Mouse (Mus musculus) CH12.LX (cell line): ENCODE results near the gene Tbc1d22a.

Experiments
- CTCF ChIP-seq, 2 experiments: IDR thresholded peaks in 1 of 2; conservative IDR thresholded peaks in 1 of 2; 2 replicates each; pipeline ENCODE4 v1.5.1; 2011 to 2012; ENCODE audit warnings: low read depth in 2 of 2, low read length in 2 of 2, improper control_type of control experiment in 1 of 2, inconsistent platforms in 1 of 2, mild to moderate bottlenecking in 1 of 2, moderate library complexity in 1 of 2
- ELF1 ChIP-seq: IDR thresholded peaks from 2 replicates; pipeline ENCODE4 v1.6.1; 2014; ENCODE audit warnings: low read depth, mild to moderate bottlenecking, inconsistent platforms, low read length, improper control_type of control experiment
- MAX ChIP-seq: IDR thresholded peaks from 2 replicates; pipeline ENCODE4 v1.6.1; 2011; ENCODE audit warnings: low read length, improper control_type of control experiment
- MAZ ChIP-seq: IDR thresholded peaks from 2 replicates; pipeline ENCODE4 v1.6.1; 2012; ENCODE audit warnings: low read depth, mild to moderate bottlenecking, inconsistent platforms, low read length, improper control_type of control experiment, moderate library complexity
- POLR2A ChIP-seq: IDR thresholded peaks from 2 replicates; pipeline ENCODE4 v1.6.1; 2011; ENCODE audit warnings: low read depth, mild to moderate bottlenecking, improper control_type of control experiment, low read length
- ZNF384 ChIP-seq: IDR thresholded peaks from 2 replicates; pipeline ENCODE4 v1.6.1; 2012; ENCODE audit warnings: low read depth, low read length, improper control_type of control experiment, inconsistent platforms

DNA sequence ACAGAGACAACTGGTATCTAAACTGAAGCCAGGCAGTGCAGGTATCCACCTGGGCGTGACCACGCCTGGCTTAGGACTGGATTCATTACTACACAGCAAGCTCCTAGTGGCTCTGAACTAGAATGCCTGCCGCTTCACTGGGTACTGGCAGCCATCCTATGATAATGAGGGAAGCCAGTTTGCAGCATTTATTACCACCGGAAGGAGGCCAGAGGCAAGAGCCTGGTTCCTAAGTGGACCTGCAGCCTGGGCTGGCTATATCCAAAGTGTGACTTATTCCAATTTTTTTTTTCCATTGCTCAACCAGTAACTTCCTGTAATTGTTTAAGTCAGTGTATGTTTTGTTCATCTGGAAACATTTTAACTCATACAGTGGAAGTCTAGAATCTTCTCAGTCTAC, 7.9 kb upstream of the Tbc1d22a start:
- no peak for TF ChIP-seq MAX
- TF ChIP-seq ZNF384, result no peak
- no peak for TF ChIP-seq CTCF (conservative IDR thresholded peaks at IDR 0.05 in 1 of 2, IDR thresholded peaks at IDR 0.05 in 1 of 2; ENCODE audit: low read depth in 2 of 2, low read length in 2 of 2)
- no peak for TF ChIP-seq MAZ
- no peak for TF ChIP-seq ELF1
- no peak for TF ChIP-seq POLR2A
